Mouse (Mus musculus) limb, embryonic 15.5 days (tissue): ENCODE measurements around the gene Ryr1. TPM values are rescaled to one million over a fixed set of nuclear protein-coding genes. Genes with fewer than 3 reads are reported as not detected.
A peak's percentile ranks its signal among the peaks of the same experiment; 100 is the strongest.
"Not testable (repeated sequence)": the region's sequence is repeated elsewhere in the genome, so short reads cannot be mapped to it uniquely, and the experiment has no call there.

Source experiments
- ATAC-seq: fragments of 200-750 bp; cut with Nextera tagmentation; 2 replicates; pipeline ENCODE4 v1.8.0; 2017; ENCODE audit warnings: low read depth, moderate TSS enrichment; ENCODE audit not compliant: insufficient number of reproducible peaks, low FRiP score, low TSS enrichment
- H3K27ac ChIP-seq: fragments of 300-500 bp; sonication (generic); 2 replicates; pipeline ENCODE4 v1.5.1; 2015; ENCODE audit warnings: moderate library complexity, mild to moderate bottlenecking, inconsistent platforms
- H3K27me3 ChIP-seq: fragments of 300-500 bp; sonication (generic); 2 replicates; pipeline ENCODE4 v1.6.1; 2015; ENCODE audit warnings: inconsistent platforms
- H3K36me3 ChIP-seq: fragments of 300-500 bp; sonication (generic); 2 replicates; pipeline ENCODE4 v1.6.1; 2015; ENCODE audit warnings: inconsistent platforms
- H3K4me1 ChIP-seq: fragments of 300-500 bp; sonication (generic); 2 replicates; pipeline ENCODE4 v1.6.1; 2015; ENCODE audit warnings: inconsistent platforms
- H3K4me2 ChIP-seq: fragments of 300-500 bp; sonication (generic); 2 replicates; pipeline ENCODE4 v1.6.1; 2015; ENCODE audit warnings: mild to moderate bottlenecking, inconsistent platforms
- H3K4me3 ChIP-seq: fragments of 300-500 bp; sonication (generic); 2 replicates; pipeline ENCODE4 v1.5.1; 2015; ENCODE audit warnings: mild to moderate bottlenecking, inconsistent platforms
- H3K9ac ChIP-seq: fragments of 300-500 bp; sonication (generic); 2 replicates; pipeline ENCODE4 v1.6.1; 2015; ENCODE audit warnings: inconsistent platforms
- H3K9me3 ChIP-seq: fragments of 300-500 bp; sonication (generic); 2 replicates; pipeline ENCODE4 v1.6.1; 2016; ENCODE audit warnings: inconsistent platforms
- WGBS: fragments of 180-500 bp; shearing (Covaris S2); methylation state at CpG from one replicate; pipeline ENCODE4 v1.1.7; 2015; 5-methylcytosine and 5-hydroxymethylcytosine counted together
- polyA plus RNA-seq: library from polyadenylated mRNA; unstranded; fragments of >200 nt; fragmentation: Nextera tagmentation; extraction: Ambion mirVana; gene quantifications from 2 replicates; pipeline ENCODE4 v1.2.1, GENCODE M21; 2015

The Ryr1 gene
- polyA plus RNA-seq, 1 experiment from 2014 or later: 5.1 TPM

GRCm38 (mm10) chr7:29162294-29162693 is 37.3 kb upstream of the Ryr1 start:
- no peaks in the 10 kb centered on the region for H3K4me1 ChIP-seq
- peaks cover 24% of the 10 kb centered on the region for H3K27me3 ChIP-seq
- WGBS: 75% methylated on average over 5 of the region's 5 CpGs
- H3K4me3 ChIP-seq: no peak overlapping the region
- no peaks in the 10 kb centered on the region for H3K9me3 ChIP-seq
- peaks cover 14% of the 10 kb centered on the region for H3K36me3 ChIP-seq
- ATAC-seq: no peak
- H3K4me2 ChIP-seq: no peak overlapping the region
- no peak overlapping the region for H3K9ac ChIP-seq
- no peak overlapping the region for H3K27ac ChIP-seq

- no peak for ATAC-seq
- peaks cover 12% of the 10 kb centered on the region for H3K4me1 ChIP-seq
- H3K36me3 ChIP-seq: peaks cover 10% of the 10 kb centered on the region
- WGBS: 3% methylated on average over 5 of the region's 5 CpGs
- no peak overlapping the region for H3K9ac ChIP-seq
- 0 out of 2 replicates have a peak, but pooled peaks cover 4% of the 10 kb centered on the region for H3K9me3 ChIP-seq
- no peak overlapping the region for H3K27ac ChIP-seq
- no peak overlapping the region for H3K4me2 ChIP-seq
- no peak overlapping the region for H3K4me3 ChIP-seq
- H3K27me3 ChIP-seq: peaks cover 24% of the 10 kb centered on the region
Observed at GRCm38 (mm10) chr7:29158264-29158663, 33.3 kb upstream of the Ryr1 start.

- peaks cover 24% of the 10 kb centered on the region for H3K27me3 ChIP-seq
- peaks cover 12% of the 10 kb centered on the region for H3K4me1 ChIP-seq
- peaks cover 3% of the 10 kb centered on the region; the same call in 1 of the 2 replicates for H3K36me3 ChIP-seq
- H3K27ac ChIP-seq: peak within 1 kb of the TSS; percentile 88
- 0 out of 2 replicates have a peak, but pooled peaks cover 4% of the 10 kb centered on the region for H3K9me3 ChIP-seq
- WGBS: 3% methylated on average over 59 of the region's 68 CpGs
- peak within 1 kb of the TSS; percentile 51 for H3K9ac ChIP-seq
- H3K4me2 ChIP-seq: peak within 1 kb of the TSS; percentile 97
- ATAC-seq: peak; percentile 80
- H3K4me3 ChIP-seq: peak within 1 kb of the TSS; percentile 88
Observed at GRCm38 (mm10) chr7:29155838-29156782, 31.1 kb upstream of the Ryr1 start, which contains the start of gene Fam98c. Gene Fam98c (minus strand): TSS chr7:29156234.

- Histone ChIP-seq H3K27ac (peak overlapping the region; percentile 88), H3K4me3 (peak overlapping the region; percentile 88), H3K4me1 (peaks cover 12% of the 10 kb centered on the region), H3K9ac (peak overlapping the region; percentile 51), H3K36me3 (no peaks in the 10 kb centered on the region), H3K27me3 (peaks cover 24% of the 10 kb centered on the region), H3K4me2 (peak overlapping the region; percentile 97), H3K9me3 (0 out of 2 replicates have a peak, but pooled peaks cover 4% of the 10 kb centered on the region)
- ATAC-seq: peak; percentile 75
- 8% methylated on average over 37 of the region's 37 CpGs for WGBS
Observed at GRCm38 (mm10) chr7:29155196-29155837, 30.3 kb upstream of the Ryr1 start.

GRCm38 (mm10) chr7:29154018-29154720 is 29.2 kb upstream of the Ryr1 start:
- no peak overlapping the region for H3K9ac ChIP-seq
- H3K36me3 ChIP-seq: no peaks in the 10 kb centered on the region
- peaks cover 16% of the 10 kb centered on the region for H3K27me3 ChIP-seq
- H3K4me3 ChIP-seq: no peak overlapping the region
- H3K4me1 ChIP-seq: peaks cover 12% of the 10 kb centered on the region
- WGBS: 95% methylated on average over 14 of the region's 14 CpGs
- ATAC-seq: no peak
- H3K4me2 ChIP-seq: no peak overlapping the region
- H3K27ac ChIP-seq: no peak overlapping the region
- 0 out of 2 replicates have a peak, but pooled peaks cover 4% of the 10 kb centered on the region for H3K9me3 ChIP-seq

GRCm38 (mm10) chr7:29151486-29151885 is 26.5 kb upstream of the Ryr1 start:
- Histone ChIP-seq H3K27me3 (no peaks in the 10 kb centered on the region), H3K9me3 (0 out of 2 replicates have a peak, but pooled peaks cover 4% of the 10 kb centered on the region), H3K36me3 (no peaks in the 10 kb centered on the region), H3K9ac (no peak overlapping the region), H3K4me2 (no peak overlapping the region), H3K4me3 (no peak overlapping the region), H3K4me1 (peaks cover 10% of the 10 kb centered on the region), H3K27ac (no peak overlapping the region)
- ATAC-seq: no peak
- WGBS: 62% methylated on average over 10 of the region's 10 CpGs

- H3K27ac ChIP-seq: no peak overlapping the region
- 89% methylated on average over 15 of the region's 15 CpGs for WGBS
- H3K36me3 ChIP-seq: no peaks in the 10 kb centered on the region
- ATAC-seq: no peak
- H3K4me3 ChIP-seq: no peak overlapping the region
- H3K4me2 ChIP-seq: no peak overlapping the region
- no peaks in the 10 kb centered on the region for H3K9me3 ChIP-seq
- H3K27me3 ChIP-seq: no peaks in the 10 kb centered on the region
- no peaks in the 10 kb centered on the region for H3K4me1 ChIP-seq
- no peak overlapping the region for H3K9ac ChIP-seq
Observed at GRCm38 (mm10) chr7:29148771-29149170, 23.8 kb upstream of the Ryr1 start.

GRCm38 (mm10) chr7:29146625-29147367 is 21.8 kb upstream of the Ryr1 start:
- Histone ChIP-seq H3K9ac (no peak overlapping the region), H3K4me2 (no peak overlapping the region), H3K27me3 (no peaks in the 10 kb centered on the region), H3K4me3 (no peak overlapping the region), H3K4me1 (no peaks in the 10 kb centered on the region), H3K36me3 (no peaks in the 10 kb centered on the region), H3K9me3 (no peaks in the 10 kb centered on the region), H3K27ac (no peak overlapping the region)
- 75% methylated on average over 7 of the region's 7 CpGs for WGBS
- no peak for ATAC-seq

GRCm38 (mm10) chr7:29144006-29144405 is 19.0 kb upstream of the Ryr1 start:
- H3K4me3 ChIP-seq: no peak overlapping the region
- no peak overlapping the region for H3K9ac ChIP-seq
- no peaks in the 10 kb centered on the region for H3K36me3 ChIP-seq
- H3K4me1 ChIP-seq: no peaks in the 10 kb centered on the region
- H3K4me2 ChIP-seq: no peak overlapping the region
- no peak overlapping the region for H3K27ac ChIP-seq
- no peaks in the 10 kb centered on the region for H3K27me3 ChIP-seq
- H3K9me3 ChIP-seq: no peaks in the 10 kb centered on the region
- 86% methylated on average over 4 of the region's 4 CpGs for WGBS
- no peak for ATAC-seq

GRCm38 (mm10) chr7:29141416-29141815 is 16.4 kb upstream of the Ryr1 start:
- peaks cover 3% of the 10 kb centered on the region; the same call in 1 of the 2 replicates for H3K27me3 ChIP-seq
- no peak overlapping the region for H3K9ac ChIP-seq
- H3K36me3 ChIP-seq: no peaks in the 10 kb centered on the region
- H3K4me3 ChIP-seq: no peak overlapping the region
- H3K4me1 ChIP-seq: no peaks in the 10 kb centered on the region
- H3K4me2 ChIP-seq: no peak overlapping the region
- no peak overlapping the region for H3K27ac ChIP-seq
- ATAC-seq: no peak
- 74% methylated on average over 8 of the region's 8 CpGs for WGBS
- H3K9me3 ChIP-seq: no peaks in the 10 kb centered on the region

- not testable (repeated sequence) for H3K4me1 ChIP-seq, H3K4me3 ChIP-seq, H3K9me3 ChIP-seq, ATAC-seq, H3K4me2 ChIP-seq, H3K9ac ChIP-seq, H3K27ac ChIP-seq, H3K36me3 ChIP-seq
- 89% methylated on average over 3 of the region's 4 CpGs for WGBS
- H3K27me3 ChIP-seq: peaks cover 12% of the 10 kb centered on the region; the same call in 1 of the 2 replicates
Observed at GRCm38 (mm10) chr7:29139237-29139636, 14.3 kb upstream of the Ryr1 start.
